Mouse (Mus musculus) urinary bladder, postnatal 14 days (tissue): ENCODE results near the gene Sem1.
"Not testable (repeated sequence)": the region's sequence is repeated elsewhere in the genome, so short reads cannot be mapped to it uniquely, and the experiment has no call there.

Experiments
- DNase-seq: peaks from one replicate; pipeline ENCODE4 v3.0.0; 2021; ENCODE audit warnings: low spot score

The Sem1 gene

DNA sequence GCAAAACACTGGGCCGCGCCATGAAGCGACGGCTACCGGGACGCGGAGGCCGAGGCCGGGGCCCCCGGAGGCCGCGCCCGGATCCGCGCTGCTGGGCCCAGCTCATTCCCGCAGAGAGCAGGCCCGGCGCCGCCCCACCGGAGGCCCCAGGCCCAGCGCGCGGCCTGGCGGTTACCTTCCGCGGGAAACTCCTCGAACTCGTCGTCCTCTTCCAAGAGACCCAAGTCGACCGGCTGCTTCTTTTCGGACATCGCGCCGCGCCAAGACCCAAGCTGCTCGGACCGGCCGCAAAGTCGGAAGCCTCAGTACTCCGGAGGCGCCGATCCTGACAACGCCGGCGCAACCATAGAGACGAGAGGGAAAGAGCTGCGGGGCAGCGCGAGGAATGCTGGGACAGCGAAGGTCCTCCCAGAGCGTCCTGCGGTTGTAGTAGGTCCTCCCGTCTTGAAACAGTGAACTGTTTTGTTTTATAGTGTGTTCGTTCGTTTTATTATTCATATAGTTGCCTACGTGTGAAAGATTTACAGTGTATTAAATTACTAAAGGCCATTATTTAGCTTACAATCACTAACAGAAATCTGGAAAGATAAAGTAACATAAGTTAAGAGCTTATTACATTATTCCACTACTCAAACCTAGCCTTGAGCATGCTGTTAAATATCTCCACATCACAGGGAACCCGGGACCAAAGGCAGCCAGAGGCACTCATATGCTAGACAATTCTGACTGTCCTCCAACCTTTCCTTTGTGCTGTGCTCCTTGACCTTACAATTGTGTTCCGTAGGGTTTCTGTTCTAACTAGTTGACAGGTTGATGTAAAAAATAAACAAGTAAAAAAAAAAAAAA is at the start of gene Sem1:
TSS of gene Sem1 (minus strand) at position 360 of the 846 bp plus-strand sequence.
- peak; percentile 89 for DNase-seq

DNA sequence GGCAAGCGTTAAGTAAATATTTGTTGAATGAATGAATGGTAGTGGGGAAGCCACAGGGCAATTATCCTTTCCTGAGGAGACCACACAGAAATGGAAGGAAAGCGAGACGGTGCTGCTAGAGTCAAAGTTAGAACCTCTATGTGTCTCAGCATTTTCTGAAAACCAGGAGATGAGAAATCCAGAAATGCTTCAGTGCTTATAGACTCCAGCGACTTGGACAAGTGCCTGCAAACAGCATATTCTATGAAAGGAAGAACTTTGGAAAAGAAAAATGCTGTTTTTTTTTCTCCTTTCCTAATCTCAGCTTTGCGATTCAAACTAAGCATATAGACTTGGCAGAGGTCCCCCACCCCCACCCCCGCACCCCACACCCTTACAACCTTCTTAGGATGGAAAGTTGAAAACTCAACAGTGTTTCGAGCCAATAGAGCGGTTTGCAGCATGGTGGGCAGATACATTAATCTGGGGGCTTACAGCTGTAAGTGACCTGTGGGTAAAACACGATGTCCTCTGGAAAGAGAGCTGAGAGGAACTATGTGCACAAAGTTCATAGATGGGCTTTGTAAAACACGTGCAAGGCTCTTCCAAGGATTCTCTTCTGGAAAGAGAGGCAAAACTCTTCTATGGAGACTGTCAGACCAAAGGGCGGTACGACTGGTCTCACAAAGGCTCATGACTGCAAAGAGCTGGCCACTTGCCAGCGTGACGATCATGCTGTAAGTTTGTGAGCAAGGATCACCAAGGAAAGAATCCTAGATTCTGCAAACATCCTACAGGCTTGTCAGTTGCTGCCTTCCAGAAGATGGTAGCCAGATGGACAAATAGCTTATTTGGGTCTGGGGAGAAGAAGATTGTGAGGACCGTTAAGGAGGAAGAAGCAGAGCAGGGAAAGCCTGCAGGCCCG is 44.6 kb upstream of the Sem1 start:
- peak; percentile 25 for DNase-seq

DNA sequence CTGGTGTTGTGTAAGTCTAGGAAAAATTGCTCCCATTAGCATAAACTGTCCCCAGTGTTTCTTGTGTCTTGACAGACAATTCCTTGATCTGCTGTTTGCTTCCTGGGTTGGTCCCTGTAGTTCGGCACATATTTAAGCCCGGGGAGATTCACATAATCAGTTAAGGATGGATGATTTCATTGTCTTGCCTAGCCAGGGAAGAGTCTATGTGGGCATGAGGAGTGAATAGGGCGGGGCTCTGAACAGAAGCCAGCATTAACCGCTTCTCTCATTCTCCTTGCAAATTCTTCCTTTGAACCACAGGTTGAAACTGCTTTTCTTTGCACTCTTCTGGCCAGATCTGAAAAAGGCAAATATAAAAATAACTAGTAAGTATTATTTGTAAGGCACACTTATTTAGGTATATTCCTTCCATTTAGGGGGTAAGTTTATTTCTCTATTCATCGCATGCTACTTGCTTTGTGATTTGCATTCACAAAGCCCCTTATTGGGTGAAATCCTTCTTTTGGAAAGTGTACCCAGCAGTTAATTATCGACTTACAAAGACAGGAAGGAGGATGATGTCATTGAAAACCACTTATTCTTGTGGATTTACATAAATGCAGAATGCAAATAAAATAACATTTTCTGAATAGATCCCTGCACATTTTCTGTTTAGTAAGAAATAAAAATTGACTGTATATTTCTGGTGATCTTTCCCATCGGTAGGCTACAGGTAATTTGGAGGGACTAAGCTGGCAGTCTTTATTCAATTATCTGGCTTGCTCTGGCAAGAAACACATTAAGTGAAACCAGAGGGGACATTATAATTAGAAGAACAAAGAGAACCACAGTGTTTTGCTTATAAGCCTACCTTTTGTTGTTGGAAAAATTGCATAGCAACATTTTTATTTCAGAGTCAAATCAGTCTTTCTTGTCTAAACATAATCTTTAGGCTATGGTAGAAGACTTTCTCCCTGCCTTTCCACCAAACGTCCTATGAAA is 25.4 kb upstream of the Sem1 start:
- no peak for DNase-seq

DNA sequence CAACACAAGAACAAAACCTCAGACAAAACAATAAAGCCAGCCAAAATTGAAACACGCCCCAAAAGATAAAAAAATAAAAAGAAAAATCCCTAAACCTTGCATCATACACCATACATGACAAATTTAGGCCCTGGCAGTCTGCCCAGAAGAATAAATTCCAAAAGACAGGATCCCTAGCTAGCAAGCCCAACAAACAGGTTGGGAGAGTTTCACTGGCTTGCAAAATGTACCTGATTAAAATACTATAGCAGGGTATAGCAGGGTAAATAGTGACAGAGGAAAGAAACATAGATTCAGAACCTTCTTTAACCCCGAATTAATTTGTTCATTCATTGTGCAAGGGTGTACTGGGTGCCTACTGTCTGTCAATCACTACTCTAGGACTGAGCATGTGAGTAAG is 7.8 kb upstream of the Sem1 start:
- DNase-seq, result peak; percentile 73

DNA sequence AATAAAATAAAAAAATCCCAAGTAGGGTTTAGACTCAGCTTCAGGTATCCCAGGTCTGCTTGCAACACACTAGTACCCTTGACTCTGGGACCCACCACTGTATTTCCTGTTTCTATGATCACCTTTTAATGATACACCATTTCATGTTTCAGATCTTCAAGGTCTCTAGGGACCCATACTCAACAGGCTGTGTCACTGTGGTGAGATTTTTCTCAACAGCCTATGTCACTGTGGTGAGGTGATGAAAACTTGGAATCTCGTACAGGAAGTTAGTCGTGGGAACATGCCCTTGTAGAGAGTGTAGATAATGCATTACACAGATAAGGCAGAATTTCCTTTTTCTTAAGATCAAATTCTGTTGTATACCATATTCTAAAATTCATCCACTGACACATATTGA is 3.4 kb upstream of the Sem1 start:
- no peak for DNase-seq

DNA sequence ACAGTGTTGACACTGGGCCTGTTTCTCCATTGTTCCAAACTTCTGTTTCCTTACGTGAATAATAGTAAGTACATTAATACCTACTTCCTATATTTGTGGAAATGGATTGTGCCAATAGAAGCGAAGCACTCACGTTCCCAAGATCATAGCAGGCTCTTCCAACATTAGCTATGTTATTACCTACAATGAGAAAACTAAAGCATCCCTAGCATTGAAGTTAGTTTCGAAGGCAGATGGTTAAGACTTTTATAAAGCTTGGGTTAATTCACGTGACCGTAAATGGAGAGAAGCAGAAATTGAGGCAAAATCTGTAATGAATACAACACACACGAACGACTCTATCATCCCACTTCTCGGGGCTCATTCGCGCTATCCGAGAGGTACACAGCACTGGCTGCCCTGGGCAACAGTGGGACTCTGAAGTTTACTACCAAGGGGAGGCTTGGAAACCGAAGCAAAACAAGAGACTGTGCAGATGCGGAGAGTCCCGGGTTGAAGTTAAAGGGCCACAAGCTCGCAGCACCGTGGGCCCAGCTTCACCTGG is 650 bp downstream of the Sem1 start:
- DNase-seq, result no peak

DNA sequence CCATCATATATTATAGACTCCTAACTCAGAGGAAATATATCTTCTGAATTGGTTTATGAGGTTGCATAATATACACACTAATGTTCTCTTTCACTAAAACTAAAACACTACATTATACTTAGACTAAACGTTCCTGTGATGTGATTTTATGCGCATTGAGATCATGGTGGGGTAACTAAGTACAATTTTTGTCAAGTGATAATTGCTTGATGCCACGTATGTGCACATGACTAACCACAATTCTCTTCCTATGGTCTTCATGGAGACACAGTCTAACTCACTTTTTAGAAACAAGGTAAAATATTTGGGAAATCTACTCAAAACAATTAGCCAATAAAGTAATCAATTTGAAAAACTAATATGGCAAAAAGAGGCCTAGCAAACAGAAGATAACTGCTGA is 1.2 kb downstream of the Sem1 start:
- DNase-seq, result no peak

DNA sequence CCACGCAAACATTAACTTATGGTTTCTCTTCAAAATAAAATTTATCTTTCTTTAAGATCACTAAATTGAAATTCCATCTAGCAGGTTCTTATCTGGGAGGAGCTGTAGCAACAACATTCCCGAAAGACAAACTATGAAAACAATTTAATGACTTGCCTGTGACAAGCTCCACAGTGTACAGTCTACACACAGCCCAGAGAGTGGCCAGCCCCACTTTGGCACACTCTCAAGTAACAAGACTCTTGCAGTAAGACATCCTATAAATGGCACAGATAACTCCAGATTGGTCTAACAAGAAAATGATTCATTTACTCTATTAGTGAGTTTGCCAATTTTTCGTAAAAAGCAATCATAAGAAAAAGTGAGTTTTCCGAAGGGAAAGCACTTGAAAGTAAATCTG is 2.7 kb downstream of the Sem1 start:
- peak; percentile 9 for DNase-seq

DNA sequence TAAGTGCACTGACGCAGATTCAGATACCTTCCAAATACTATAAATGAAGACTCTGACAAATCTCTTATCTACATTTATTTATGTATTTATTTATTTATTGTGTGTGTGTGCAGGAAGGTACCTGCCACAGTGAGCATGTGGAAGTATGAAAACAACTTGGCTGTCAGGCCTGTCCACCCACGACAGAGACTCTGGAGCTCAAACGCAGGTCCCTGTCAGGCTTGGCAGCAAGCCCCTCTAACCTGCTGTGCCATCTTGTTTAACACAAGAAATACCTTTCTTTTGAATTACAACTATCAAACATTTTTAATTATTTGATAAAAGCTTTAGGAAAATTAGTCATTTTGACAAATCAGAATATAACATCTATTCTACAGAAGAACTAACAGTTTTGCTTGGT is 10.0 kb downstream of the Sem1 start:
- DNase-seq, result no peak

DNA sequence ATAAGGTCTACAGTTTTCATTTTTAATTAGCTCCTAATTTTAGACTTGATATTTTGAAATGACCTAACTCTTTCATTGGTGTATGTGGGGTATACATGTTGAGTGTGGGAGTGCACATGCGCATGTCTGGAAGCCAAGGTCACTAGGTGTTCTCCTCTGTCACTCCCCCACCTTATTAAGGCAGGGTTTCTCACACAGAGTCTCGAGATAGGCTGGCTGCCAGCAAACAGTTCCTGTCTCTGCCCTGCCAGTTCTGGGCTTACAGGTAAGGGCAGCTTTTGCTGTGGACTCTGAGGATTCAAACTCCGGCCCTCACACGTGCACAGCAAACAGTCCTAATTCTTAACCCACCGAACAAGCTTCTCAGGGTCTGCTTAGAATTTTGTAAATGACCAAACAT is 14.8 kb downstream of the Sem1 start:
- DNase-seq, result peak; percentile 64

DNA sequence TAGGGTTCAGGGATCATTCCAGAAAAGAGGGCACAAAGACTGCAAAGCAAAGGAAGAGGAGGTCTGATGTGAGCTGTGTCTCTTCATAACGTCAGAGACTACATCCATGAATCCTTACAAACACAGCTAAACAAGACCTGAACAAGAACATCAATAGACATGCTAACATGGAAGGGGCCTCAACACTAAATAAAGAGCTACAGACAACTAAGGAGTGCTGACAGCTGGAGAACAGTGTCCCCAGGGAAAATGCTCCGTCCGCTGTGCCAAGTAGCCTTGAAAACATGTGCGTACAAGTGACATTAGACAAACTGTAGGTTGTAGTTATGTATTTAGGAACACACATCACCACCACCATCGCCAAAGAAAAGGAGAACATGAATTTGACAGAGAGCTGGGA is 15.7 kb downstream of the Sem1 start:
- no peak for DNase-seq

DNA sequence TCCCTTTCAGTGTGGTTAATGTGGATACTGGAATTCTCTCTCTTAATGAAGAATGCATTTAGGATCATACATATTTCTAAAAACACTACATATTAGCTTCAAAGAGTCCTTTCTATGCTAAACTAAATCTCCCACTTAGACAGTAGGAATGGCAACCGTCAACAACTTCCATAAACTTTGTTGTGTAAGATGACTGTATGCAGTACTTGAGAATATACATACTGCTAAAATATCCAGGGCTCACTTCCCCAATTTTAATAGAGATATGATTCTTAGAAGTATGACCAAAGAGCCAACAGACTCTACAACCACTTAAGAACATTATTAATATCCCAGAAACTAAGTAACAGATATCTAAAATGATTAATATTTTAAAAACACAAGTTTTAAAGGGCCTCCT is 20.8 kb downstream of the Sem1 start:
- DNase-seq, result no peak

DNA sequence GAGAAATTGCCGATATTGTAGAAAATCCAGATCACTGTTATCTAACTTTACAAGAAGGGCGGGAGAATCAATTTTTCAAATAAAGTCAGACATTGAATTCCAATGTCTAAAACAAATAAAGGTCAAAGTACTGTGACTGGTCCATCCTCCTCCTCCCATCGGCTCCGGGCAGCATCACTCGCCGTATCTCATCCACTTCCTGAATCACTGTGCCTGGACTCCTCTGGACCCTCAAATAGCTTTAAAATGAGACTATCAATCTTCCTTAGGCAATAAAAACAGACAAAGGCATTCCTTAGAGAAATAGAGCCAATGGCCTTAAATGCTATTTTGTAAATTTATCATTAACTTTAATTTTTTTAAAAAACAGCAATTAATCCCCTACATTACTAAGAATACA is 26.5 kb downstream of the Sem1 start:
- no peak for DNase-seq

DNA sequence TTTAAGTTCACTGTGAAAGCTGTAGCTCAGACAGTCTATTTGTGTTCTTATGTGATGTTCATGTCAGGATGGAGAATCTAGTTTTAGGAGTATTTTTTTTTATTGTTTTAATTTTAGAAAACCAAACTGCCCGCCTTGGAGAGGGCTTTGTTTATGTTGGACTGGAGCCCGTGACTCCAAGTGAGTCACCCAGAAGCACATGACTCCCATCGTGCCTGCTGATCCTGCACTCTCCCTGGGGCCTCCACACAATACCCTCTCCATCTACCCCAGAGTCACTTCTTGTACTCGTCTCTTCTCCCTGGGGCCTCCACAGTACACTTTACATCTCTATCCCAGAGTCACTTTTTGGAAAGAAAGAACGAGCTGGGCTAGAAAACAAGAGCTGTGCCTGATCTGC is 30.5 kb downstream of the Sem1 start:
- DNase-seq, result no peak

DNA sequence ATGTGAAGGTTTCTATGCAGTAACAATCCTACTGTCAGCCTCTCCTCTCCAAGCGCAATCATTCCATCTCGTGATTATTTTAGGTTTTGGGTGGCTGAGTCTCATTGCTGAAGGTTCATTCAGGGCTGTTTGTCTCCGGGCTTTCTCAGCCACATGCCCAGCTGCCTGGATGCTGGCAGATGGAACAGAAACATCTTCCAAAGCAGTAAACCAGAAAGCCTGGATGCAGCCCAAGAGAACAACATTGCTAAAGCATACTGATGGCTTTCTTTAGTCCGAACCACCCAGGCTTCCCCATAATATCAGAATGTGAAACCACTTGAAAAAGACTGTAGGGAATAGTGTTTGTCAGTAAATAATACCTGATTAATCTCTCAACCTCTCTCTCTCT is 34.2 kb downstream of the Sem1 start:
- no peak for DNase-seq

DNA sequence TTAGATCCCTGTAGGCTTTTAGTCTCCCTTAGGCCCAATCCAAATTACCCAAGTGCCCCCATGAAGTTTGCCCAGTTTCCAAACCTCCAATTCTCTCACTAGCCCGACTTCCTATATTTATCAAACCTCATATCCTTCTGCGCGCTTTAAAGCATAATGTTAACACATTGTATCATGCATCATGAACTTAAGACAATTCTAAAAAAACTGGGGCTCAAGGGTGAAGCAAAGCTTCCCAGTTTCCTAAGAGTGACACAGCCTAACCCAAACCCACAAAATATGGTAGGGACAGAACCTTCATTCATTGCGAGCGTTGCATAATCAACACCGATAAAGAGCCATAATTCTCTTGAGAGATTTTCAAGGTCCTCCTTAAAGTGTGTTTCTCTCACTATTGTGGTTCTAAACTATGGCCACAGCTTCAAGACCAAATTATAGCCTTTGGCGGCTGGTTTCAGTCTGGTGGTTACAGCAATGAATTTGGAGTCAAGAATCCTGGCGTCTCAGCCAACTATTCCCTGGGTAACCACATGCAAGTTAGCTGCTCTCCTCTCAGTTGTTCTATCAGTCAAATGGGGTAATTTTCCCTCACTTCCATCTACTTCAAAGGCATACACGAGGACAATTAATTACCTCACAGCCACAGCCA is 34.7 kb downstream of the Sem1 start:
- DNase-seq, result no peak

DNA sequence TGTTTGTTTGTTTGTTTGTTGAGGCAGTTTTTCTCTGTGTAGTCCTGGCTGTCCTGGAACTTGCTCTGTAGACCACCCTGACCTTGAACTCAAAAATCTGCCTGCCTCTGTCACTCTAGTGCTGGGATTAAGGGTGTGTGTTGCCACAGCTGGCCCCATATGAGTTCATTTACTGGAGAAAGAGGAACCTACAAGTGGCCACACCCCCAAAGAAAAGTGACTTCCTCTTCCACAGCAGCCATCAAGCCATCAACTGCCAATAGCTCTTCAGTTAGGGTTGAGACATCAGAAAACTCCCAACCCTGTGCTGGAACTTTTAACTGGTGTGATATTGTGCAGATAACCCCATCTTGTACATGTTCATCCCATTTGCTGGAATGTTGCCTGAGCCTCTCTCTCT is 36.3 kb downstream of the Sem1 start:
- DNase-seq, result no peak

DNA sequence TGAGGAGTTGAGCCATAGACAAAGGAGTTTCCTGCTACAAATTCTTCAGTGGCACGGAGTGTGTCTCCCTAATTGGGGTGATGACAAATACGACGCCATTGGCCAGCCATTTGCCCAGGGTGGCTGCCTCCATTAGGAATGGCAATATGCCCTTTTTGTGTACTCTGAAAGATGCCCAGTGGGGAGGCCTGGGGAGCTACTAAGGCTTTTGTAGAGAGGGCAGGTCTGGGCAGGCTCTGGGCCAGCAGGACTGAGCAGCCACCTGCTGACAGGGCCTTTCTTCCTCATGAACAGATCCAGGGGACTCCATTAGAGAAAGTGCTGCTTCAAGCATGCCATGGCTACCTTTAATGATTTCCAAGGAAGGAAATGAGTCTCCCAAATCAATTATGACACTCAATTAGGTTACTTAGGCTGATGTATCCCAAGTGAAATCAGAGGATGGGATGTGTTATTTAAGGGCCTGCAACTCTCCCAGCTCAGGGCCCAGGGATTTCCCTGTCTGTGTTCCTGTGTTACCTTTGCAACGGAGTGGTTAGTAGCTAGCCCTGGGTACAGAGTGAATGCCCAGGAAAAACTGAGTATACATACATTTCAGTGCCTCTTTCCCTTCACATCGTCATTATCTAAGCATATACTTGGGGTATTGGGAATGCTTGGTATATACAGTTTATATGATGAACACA is 41.5 kb downstream of the Sem1 start:
- DNase-seq, result no peak

DNA sequence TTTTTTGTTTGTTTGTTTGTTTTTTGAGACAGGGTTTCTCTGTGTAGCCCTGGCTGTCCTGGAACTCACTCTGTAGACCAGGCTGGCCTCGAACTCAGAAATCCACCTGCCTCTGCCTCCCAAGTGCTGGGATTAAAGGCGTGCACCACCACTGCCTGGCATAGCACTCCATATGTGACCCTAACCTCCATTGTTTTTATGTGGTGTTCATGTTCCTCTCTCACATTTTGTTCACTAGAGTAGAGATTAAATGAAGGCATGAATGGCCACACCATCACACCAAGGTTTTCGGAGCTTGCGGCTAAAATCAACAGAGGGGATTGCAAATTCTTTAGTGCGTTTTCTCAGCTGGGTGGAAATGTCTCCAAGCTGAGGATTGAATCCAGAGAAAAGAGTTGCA is 42.1 kb downstream of the Sem1 start:
- DNase-seq, result not testable (repeated sequence)
